Mouse (Mus musculus): Measurements from ENCODE around the gene Hoxa7. TPM values are rescaled to one million over a fixed set of nuclear protein-coding genes. Genes with fewer than 3 reads are reported as not detected.

Hoxa7 gene
- polyA plus RNA-seq, 1 experiment from 2014 or later: 0.75 TPM

GRCm38 (mm10) chr6:52191860-52192550, 29.6 kb downstream of the Hoxa7 start:
- Histone ChIP-seq H3K27ac (peak overlapping the region; percentile 48), H3K4me3 (ENCODE audit: inconsistent target) (peak overlapping the region; percentile 79), H3K36me3 (ENCODE audit: inconsistent target) (no peaks in the 10 kb centered on the region), H3K79me2 (ENCODE audit: inconsistent target) (no peaks in the 10 kb centered on the region)
- WGBS (ENCODE audit: missing documents): 6% methylated on average over 35 of the region's 55 CpGs

DNA sequence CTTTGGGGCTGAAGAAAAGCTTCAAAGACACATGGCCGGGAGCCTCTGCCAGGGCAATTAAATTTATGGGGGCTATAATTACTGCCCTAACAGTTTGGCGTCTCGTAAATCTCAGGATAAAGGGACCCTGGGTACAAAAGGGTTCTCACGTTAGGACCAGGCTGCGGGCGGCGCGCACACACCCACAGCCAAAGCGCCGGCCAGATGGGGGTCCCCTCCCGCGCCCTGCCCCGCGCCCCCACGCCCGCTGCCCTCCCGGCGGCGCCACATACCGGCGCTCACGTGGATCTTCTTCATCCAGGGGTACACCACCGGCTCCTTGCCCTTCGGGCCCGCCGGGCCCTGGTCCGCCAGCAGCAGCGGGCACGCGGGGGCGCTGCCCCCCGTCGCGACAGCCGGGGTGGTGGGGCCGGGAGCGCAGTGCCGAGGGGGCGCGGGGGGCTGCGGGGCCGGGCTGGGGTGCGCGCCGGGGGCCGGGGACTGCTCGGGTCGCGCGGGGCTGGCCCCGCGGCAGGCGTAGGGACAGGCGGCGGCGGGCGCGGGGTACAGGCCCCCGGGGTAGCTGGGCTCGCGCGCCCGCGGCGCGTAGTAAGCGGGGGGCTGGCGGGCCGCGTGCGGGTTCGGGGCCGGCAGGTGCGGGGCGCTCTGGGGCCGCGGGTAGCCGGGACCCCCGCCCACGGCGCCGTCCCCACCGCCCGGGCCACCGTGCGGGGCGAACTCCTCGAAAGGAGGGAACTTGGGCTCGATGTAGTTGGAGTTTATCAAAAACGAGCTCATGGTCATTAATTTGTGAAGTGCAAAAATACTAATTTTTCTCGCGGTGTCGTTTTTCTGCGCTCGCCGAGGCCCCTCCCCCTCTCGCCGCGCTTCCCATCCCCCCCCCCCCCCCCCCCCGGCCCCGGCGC, 30.5 kb downstream of the Hoxa7 start, which contains the start of gene Hoxa4:
TSS of gene Hoxa4 (minus strand) at position 848 of the 905 bp plus-strand sequence.
- Histone ChIP-seq H3K79me2 (ENCODE audit: inconsistent target) (no peaks in the 10 kb centered on the region), H3K27ac (peak within 1 kb of the TSS; percentile 48), H3K4me3 (ENCODE audit: inconsistent target) (peak within 1 kb of the TSS; percentile 79), H3K36me3 (ENCODE audit: inconsistent target) (no peaks in the 10 kb centered on the region)
- 6% methylated on average over 50 of the region's 102 CpGs for WGBS (ENCODE audit: missing documents)

- Histone ChIP-seq H3K27ac (no peak overlapping the region), H3K36me3 (ENCODE audit: inconsistent target) (no peaks in the 10 kb centered on the region), H3K79me2 (ENCODE audit: inconsistent target) (no peaks in the 10 kb centered on the region), H3K4me3 (ENCODE audit: inconsistent target) (no peak overlapping the region)
- WGBS (ENCODE audit: missing documents): 91% methylated on average over 16 of the region's 23 CpGs
Observed at GRCm38 (mm10) chr6:52190410-52190809, 31.2 kb downstream of the Hoxa7 start.

GRCm38 (mm10) chr6:52189909-52190308, 31.7 kb downstream of the Hoxa7 start:
- no peaks in the 10 kb centered on the region for H3K36me3 ChIP-seq (ENCODE audit: inconsistent target)
- H3K4me3 ChIP-seq (ENCODE audit: inconsistent target): no peak overlapping the region
- 93% methylated on average over 8 of the region's 8 CpGs for WGBS (ENCODE audit: missing documents)
- H3K27ac ChIP-seq: no peak overlapping the region
- H3K79me2 ChIP-seq (ENCODE audit: inconsistent target): no peaks in the 10 kb centered on the region

- 90% methylated on average over 5 of the region's 5 CpGs for WGBS (ENCODE audit: missing documents)
- no peaks in the 10 kb centered on the region for H3K36me3 ChIP-seq (ENCODE audit: inconsistent target)
- no peak overlapping the region for H3K27ac ChIP-seq
- no peak overlapping the region for H3K4me3 ChIP-seq (ENCODE audit: inconsistent target)
- H3K79me2 ChIP-seq (ENCODE audit: inconsistent target): no peaks in the 10 kb centered on the region
Observed at GRCm38 (mm10) chr6:52189172-52189591, 32.5 kb downstream of the Hoxa7 start.

- WGBS (ENCODE audit: missing documents): 77% methylated on average over 1 of the region's 1 CpGs
- Histone ChIP-seq H3K36me3 (ENCODE audit: inconsistent target) (no peaks in the 10 kb centered on the region), H3K79me2 (ENCODE audit: inconsistent target) (no peaks in the 10 kb centered on the region), H3K4me3 (ENCODE audit: inconsistent target) (no peak overlapping the region), H3K27ac (no peak overlapping the region)
Observed at GRCm38 (mm10) chr6:52186500-52186899, 35.2 kb downstream of the Hoxa7 start.

- Histone ChIP-seq H3K79me2 (ENCODE audit: inconsistent target) (no peaks in the 10 kb centered on the region), H3K4me3 (ENCODE audit: inconsistent target) (no peak overlapping the region), H3K36me3 (ENCODE audit: inconsistent target) (no peaks in the 10 kb centered on the region), H3K27ac (no peak overlapping the region)
- 83% methylated on average over 3 of the region's 3 CpGs for WGBS (ENCODE audit: missing documents)
Observed at GRCm38 (mm10) chr6:52185834-52186233, 35.8 kb downstream of the Hoxa7 start.

- 86% methylated on average over 15 of the region's 19 CpGs for WGBS (ENCODE audit: missing documents)
- no peaks in the 10 kb centered on the region for H3K36me3 ChIP-seq (ENCODE audit: inconsistent target)
- H3K27ac ChIP-seq: no peak overlapping the region
Observed at GRCm38 (mm10) chr6:52185222-52185621, 36.4 kb downstream of the Hoxa7 start.

GRCm38 (mm10) chr6:52184668-52185067, 37.0 kb downstream of the Hoxa7 start:
- no peaks in the 10 kb centered on the region for H3K79me2 ChIP-seq (ENCODE audit: inconsistent target)
- WGBS (ENCODE audit: missing documents): 85% methylated on average over 6 of the region's 6 CpGs
- H3K27ac ChIP-seq: no peak overlapping the region
- no peak overlapping the region for H3K4me3 ChIP-seq (ENCODE audit: inconsistent target)
- H3K36me3 ChIP-seq (ENCODE audit: inconsistent target): no peaks in the 10 kb centered on the region

More at GRCm38 (mm10) chr6:52185222-52185621, 36.4 kb downstream of the Hoxa7 start:
- no peak overlapping the region for H3K4me3 ChIP-seq (ENCODE audit: inconsistent target)
- H3K79me2 ChIP-seq (ENCODE audit: inconsistent target): no peaks in the 10 kb centered on the region

GRCm38 (mm10) chr6:52183311-52184080, 38.2 kb downstream of the Hoxa7 start:
- no peak overlapping the region for H3K27ac ChIP-seq
- H3K36me3 ChIP-seq (ENCODE audit: inconsistent target): no peaks in the 10 kb centered on the region
- H3K79me2 ChIP-seq (ENCODE audit: inconsistent target): no peaks in the 10 kb centered on the region
- no peak overlapping the region for H3K4me3 ChIP-seq (ENCODE audit: inconsistent target)
- WGBS (ENCODE audit: missing documents): 93% methylated on average over 10 of the region's 10 CpGs

- H3K79me2 ChIP-seq (ENCODE audit: inconsistent target): no peaks in the 10 kb centered on the region
- H3K36me3 ChIP-seq (ENCODE audit: inconsistent target): no peaks in the 10 kb centered on the region
- H3K27ac ChIP-seq: no peak overlapping the region
- no peak overlapping the region for H3K4me3 ChIP-seq (ENCODE audit: inconsistent target)
- 100% methylated on average over 1 of the region's 1 CpGs for WGBS (ENCODE audit: missing documents)
Observed at GRCm38 (mm10) chr6:52182793-52183192, 38.9 kb downstream of the Hoxa7 start.

DNA sequence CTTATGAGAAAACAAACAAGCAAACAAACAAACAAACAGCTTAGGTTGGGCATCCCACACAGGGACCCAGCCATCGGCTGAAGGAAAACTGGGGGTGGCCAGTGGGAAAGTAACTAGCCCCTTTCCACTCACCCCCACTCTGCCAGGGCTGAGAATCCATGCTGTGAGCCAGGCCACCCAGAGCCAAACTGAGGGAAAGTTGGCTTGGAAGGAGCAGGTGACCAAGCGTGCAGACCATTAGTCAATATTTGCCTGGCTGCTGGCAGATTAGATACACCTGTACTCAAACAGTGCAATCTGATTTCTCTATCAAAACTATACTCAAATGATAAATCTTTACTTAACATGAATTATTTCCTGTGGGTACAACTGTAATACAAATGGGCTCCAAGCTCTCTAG, 39.6 kb downstream of the Hoxa7 start:
- H3K79me2 ChIP-seq (ENCODE audit: inconsistent target): no peaks in the 10 kb centered on the region
- H3K36me3 ChIP-seq (ENCODE audit: inconsistent target): no peaks in the 10 kb centered on the region
- H3K27ac ChIP-seq: no peak overlapping the region
- WGBS (ENCODE audit: missing documents): 100% methylated on average over 2 of the region's 2 CpGs
- no peak overlapping the region for H3K4me3 ChIP-seq (ENCODE audit: inconsistent target)

- 100% methylated on average over 3 of the region's 3 CpGs for WGBS (ENCODE audit: missing documents)
- Histone ChIP-seq H3K79me2 (ENCODE audit: inconsistent target) (no peaks in the 10 kb centered on the region), H3K36me3 (ENCODE audit: inconsistent target) (no peaks in the 10 kb centered on the region), H3K27ac (no peak overlapping the region), H3K4me3 (ENCODE audit: inconsistent target) (no peak overlapping the region)
Observed at GRCm38 (mm10) chr6:52180726-52181125, 40.9 kb downstream of the Hoxa7 start.

DNA sequence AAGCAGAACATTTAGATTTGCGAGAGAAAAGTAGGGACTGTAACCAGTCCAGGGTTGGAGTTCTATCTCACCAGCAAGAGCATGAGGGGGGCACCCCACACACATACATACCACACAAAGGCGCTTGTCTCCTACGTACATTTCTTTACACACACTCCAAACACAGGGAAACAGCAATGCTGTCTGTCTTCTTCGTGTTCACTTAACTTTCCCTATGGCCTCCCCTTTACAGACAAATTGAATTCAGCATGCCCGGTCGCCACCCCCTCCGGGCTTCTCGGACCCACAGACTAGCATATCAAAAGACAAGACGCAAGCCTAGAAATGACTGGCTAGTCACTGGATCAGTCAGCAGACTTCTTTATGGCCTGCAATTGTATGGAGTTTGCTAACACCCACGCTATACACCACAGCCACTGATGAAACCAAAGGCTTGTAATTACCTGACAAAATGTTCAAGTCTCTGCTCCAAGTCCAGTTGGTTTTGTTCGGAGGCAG, 41.4 kb downstream of the Hoxa7 start:
- Histone ChIP-seq H3K27ac (no peak overlapping the region), H3K4me3 (ENCODE audit: inconsistent target) (no peak overlapping the region), H3K36me3 (ENCODE audit: inconsistent target) (no peaks in the 10 kb centered on the region), H3K79me2 (ENCODE audit: inconsistent target) (no peaks in the 10 kb centered on the region)
- WGBS (ENCODE audit: missing documents): 96% methylated on average over 11 of the region's 11 CpGs
